Mouse (Mus musculus) testis, adult 2 months (tissue): Measurements from ENCODE around the gene Cdyl2.

ENCODE experiments used
- CTCF ChIP-seq: fragments of 200-500 bp; IDR thresholded peaks from 2 replicates; pipeline ENCODE4 v1.5.1; 2012; ENCODE audit warnings: low read depth, mild to moderate bottlenecking, inconsistent platforms, low read length, moderate library complexity; ENCODE audit not compliant: control insufficient read depth, insufficient read depth, insufficient replicate concordance
- POLR2A ChIP-seq: fragments of 200-500 bp; IDR thresholded peaks from 2 replicates; pipeline ENCODE4 v1.6.1; 2012; ENCODE audit warnings: low read depth, mild to moderate bottlenecking, inconsistent platforms, low read length, moderate library complexity; ENCODE audit not compliant: control insufficient read depth

- TF ChIP-seq CTCF, result no peak
- TF ChIP-seq POLR2A, result no peak
Observed at GRCm38 (mm10) chr8:116689741-116690140, 43.0 kb downstream of the Cdyl2 start.
